Mouse (Mus musculus) liver, adult 2 months (tissue): ENCODE data around the gene Slc30a2.

ENCODE experiments used
- CTCF ChIP-seq: fragments of 200-500 bp; IDR thresholded peaks from 2 replicates; pipeline ENCODE4 v1.5.1; 2011; ENCODE audit warnings: low read depth, low read length, control low read depth
- POLR2A ChIP-seq: fragments of 200-500 bp; IDR thresholded peaks from 2 replicates; pipeline ENCODE4 v1.6.1; 2011; ENCODE audit warnings: low read length, control low read depth; ENCODE audit not compliant: insufficient read depth; ENCODE audit errors: extremely low read depth

GRCm38 (mm10) chr4:134391636-134392035 lies 48.7 kb downstream of the Slc30a2 start:
- TF ChIP-seq POLR2A = no peak
- no peak for TF ChIP-seq CTCF
